Mouse (Mus musculus) limb, embryonic 10.5 days (tissue): ENCODE data around the gene Actr10. TPM values are rescaled to one million over a fixed set of nuclear protein-coding genes. Genes with fewer than 3 reads are reported as not detected.

Experiments used
- DNase-seq: peaks from one replicate; pipeline ENCODE4 v3.0.0-alpha.2; 2017; ENCODE audit warnings: low spot score
- H3K27ac ChIP-seq: fragments of 300-500 bp; sonication (generic); 2 replicates; pipeline ENCODE4 v1.5.1; 2016; ENCODE audit warnings: mild to moderate bottlenecking
- H3K27me3 ChIP-seq: fragments of 300-500 bp; sonication (generic); 2 replicates; pipeline ENCODE4 v1.6.1; 2016; ENCODE audit warnings: low read depth, mild to moderate bottlenecking; ENCODE audit not compliant: poor library complexity, severe bottlenecking
- H3K36me3 ChIP-seq: fragments of 300-500 bp; sonication (generic); 2 replicates; pipeline ENCODE4 v1.6.1; 2016; ENCODE audit warnings: mild to moderate bottlenecking, moderate library complexity
- H3K4me1 ChIP-seq: fragments of 300-500 bp; sonication (generic); 2 replicates; pipeline ENCODE4 v1.6.1; 2016
- H3K4me3 ChIP-seq: fragments of 300-500 bp; sonication (generic); 2 replicates; pipeline ENCODE4 v1.5.1; 2016; ENCODE audit warnings: mild to moderate bottlenecking, moderate library complexity
- H3K9me3 ChIP-seq: fragments of 300-500 bp; sonication (generic); replicated peaks from 2 replicates; pipeline ENCODE4 v1.6.1; 2016; ENCODE audit warnings: mild to moderate bottlenecking
- WGBS: fragments of 180-500 bp; shearing (Covaris S2); methylation state at CpG from one replicate; pipeline ENCODE4 v1.1.7; 2016; 5-methylcytosine and 5-hydroxymethylcytosine counted together
- polyA plus RNA-seq: library from polyadenylated mRNA; unstranded; fragments of >200 nt; fragmentation: Nextera tagmentation; extraction: Ambion mirVana; gene quantifications from 2 replicates; pipeline ENCODE4 v1.2.1, GENCODE M21; 2016

Gene Actr10
- polyA plus RNA-seq, 1 experiment from 2014 or later, result 232 TPM

- no peaks in the 10 kb centered on the region for H3K4me1 ChIP-seq
- peaks cover 82% of the 10 kb centered on the region for H3K36me3 ChIP-seq
- no peaks in the 10 kb centered on the region for H3K9me3 ChIP-seq
- no peaks in the 10 kb centered on the region for H3K27me3 ChIP-seq
- no peak for DNase-seq
- no peak overlapping the region for H3K4me3 ChIP-seq
- WGBS, result 90% methylated on average over 6 of the region's 6 CpGs
- no peak overlapping the region for H3K27ac ChIP-seq
These were observed 68.5 kb downstream of the Actr10 start for GRCm38 (mm10) chr12:71006141-71006540.

GRCm38 (mm10) chr12:71006901-71007300, 69.2 kb downstream of the Actr10 start:
- 93% methylated on average over 7 of the region's 7 CpGs for WGBS

GRCm38 (mm10) chr12:71009769-71010168, 72.1 kb downstream of the Actr10 start:
- Histone ChIP-seq H3K36me3 (peaks cover 79% of the 10 kb centered on the region), H3K4me3 (no peak overlapping the region), H3K27me3 (no peaks in the 10 kb centered on the region), H3K4me1 (peaks cover 8% of the 10 kb centered on the region), H3K9me3 (no peaks in the 10 kb centered on the region), H3K27ac (no peak overlapping the region)
- WGBS, result 67% methylated on average over 4 of the region's 4 CpGs
- no peak for DNase-seq

More at GRCm38 (mm10) chr12:71006901-71007300, 69.2 kb downstream of the Actr10 start:
- peaks cover 88% of the 10 kb centered on the region for H3K36me3 ChIP-seq
- DNase-seq, result no peak
- H3K27me3 ChIP-seq, result no peaks in the 10 kb centered on the region
- H3K4me1 ChIP-seq, result no peaks in the 10 kb centered on the region
- H3K9me3 ChIP-seq, result no peaks in the 10 kb centered on the region
- no peak overlapping the region for H3K27ac ChIP-seq
- H3K4me3 ChIP-seq, result no peak overlapping the region

Other genes starting within 250 kb of the Actr10 start
- 47.9 and 55.6 TPM in 2 replicates for gene Frmd6, start 112.3 kb upstream of the Actr10 start, polyA plus RNA-seq
- 656 and 733 TPM in 2 replicates for gene Psma3, start 36.8 kb downstream of the Actr10 start, polyA plus RNA-seq
- gene Arid4a, start 78.1 kb downstream of the Actr10 start, polyA plus RNA-seq, result 24.8 and 31.2 TPM in 2 replicates
- gene Tomm20l, start 173.6 kb downstream of the Actr10 start, polyA plus RNA-seq, result not detected in 2 replicates
- gene Timm9, start 198.8 kb downstream of the Actr10 start, polyA plus RNA-seq, result 71.0 and 82.9 TPM in 2 replicates
- 17.6 and 19.7 TPM in 2 replicates for gene 2700049A03Rik, start 199.0 kb downstream of the Actr10 start, polyA plus RNA-seq